Mouse (Mus musculus) hindbrain, embryonic 10.5 days (tissue): ENCODE measurements at regions not wholly inside any gene's neighbourhood (a gene's known extent, or its start where the extent isn't known, plus 50 kb on each side); places are given as distances from the start of the nearest gene placed in this dataset.
A peak's percentile ranks its signal among the peaks of the same experiment; 100 is the strongest.

Source experiments
- DNase-seq: peaks from one replicate; pipeline ENCODE4 v3.0.0-alpha.2; 2017; ENCODE audit warnings: low spot score
- H3K27ac ChIP-seq: fragments of 300-500 bp; sonication (generic); 2 replicates; pipeline ENCODE4 v1.5.1; 2016; ENCODE audit warnings: mild to moderate bottlenecking, moderate library complexity
- H3K27me3 ChIP-seq: fragments of 300-500 bp; sonication (generic); 2 replicates; pipeline ENCODE4 v1.6.1; 2016; ENCODE audit warnings: mild to moderate bottlenecking; ENCODE audit not compliant: poor library complexity, insufficient read depth, severe bottlenecking
- H3K36me3 ChIP-seq: fragments of 300-500 bp; sonication (generic); 2 replicates; pipeline ENCODE4 v1.6.1; 2016; ENCODE audit warnings: mild to moderate bottlenecking, moderate library complexity
- H3K4me1 ChIP-seq: fragments of 300-500 bp; sonication (generic); replicated peaks from 2 replicates; pipeline ENCODE4 v1.6.1; 2016; ENCODE audit warnings: mild to moderate bottlenecking
- H3K4me3 ChIP-seq: fragments of 300-500 bp; sonication (generic); 2 replicates; pipeline ENCODE4 v1.5.1; 2016; ENCODE audit warnings: mild to moderate bottlenecking, moderate library complexity
- H3K9me3 ChIP-seq: fragments of 300-500 bp; sonication (generic); 2 replicates; pipeline ENCODE4 v1.6.1; 2016; ENCODE audit warnings: mild to moderate bottlenecking, moderate library complexity
- WGBS: fragments of 180-500 bp; shearing (Covaris S2); methylation state at CpG from one replicate; pipeline ENCODE4 v1.1.7; 2016; 5-methylcytosine and 5-hydroxymethylcytosine counted together

DNA sequence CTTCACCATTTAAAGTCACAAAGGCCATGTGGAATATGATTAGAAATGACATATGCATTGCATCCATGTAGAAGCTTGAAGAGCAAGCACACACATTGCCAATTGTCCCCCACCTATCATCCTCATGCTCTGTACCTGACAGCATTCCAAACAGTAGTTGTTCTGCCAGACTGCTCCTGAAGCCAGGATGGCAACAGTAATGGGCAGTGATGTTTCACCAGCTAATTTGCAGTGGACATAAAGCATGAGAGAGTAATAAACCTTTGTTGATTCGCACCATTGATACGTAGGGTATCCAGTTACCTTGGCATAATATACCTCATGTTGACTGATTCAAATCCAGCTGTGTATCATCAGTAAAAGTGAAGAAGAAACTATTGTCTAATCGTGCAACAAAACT, 606.5 kb upstream of the Celf2 start:
- no peak for DNase-seq
- H3K4me3 ChIP-seq: no peak overlapping the region
- no peaks in the 10 kb centered on the region for H3K9me3 ChIP-seq
- H3K27me3 ChIP-seq: no peaks in the 10 kb centered on the region
- H3K27ac ChIP-seq: no peak overlapping the region
- peaks cover 7% of the 10 kb centered on the region for H3K4me1 ChIP-seq
- WGBS: 88% methylated on average over 3 of the region's 3 CpGs
- H3K36me3 ChIP-seq: no peaks in the 10 kb centered on the region

DNA sequence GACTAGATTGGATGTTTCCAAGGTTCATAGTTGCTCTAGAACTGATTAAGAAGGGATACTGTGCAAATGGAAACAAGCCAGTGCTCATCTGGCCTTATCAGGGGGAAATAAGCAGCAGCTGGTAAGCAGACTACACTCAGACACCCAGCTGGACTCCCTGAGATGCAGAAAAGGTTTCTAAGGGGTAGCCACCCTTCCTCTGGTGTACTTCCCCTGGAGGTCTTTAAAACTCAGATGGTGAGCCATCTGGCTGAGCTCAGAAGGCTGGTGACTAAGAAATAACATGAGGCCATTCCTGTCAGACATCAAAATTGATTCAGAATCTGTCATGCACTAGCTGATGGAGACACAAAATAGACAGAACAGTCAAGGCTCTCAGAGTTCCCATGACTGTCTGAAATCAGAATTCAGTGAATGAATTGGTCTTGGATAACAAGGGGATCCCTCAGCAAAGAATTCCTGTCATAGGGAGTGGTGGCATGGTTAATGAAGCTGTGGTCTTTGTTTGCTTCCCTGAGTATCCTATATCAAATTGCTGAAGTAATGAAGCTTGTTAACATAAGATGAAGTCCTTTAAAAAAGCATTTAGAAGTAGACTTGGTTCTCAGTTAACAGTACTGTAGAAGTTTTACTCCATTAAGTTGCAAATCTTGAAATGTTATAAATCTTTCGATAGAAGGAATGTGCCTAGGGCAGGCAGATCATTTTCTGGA, 603.2 kb upstream of the Celf2 start:
- peak; percentile 8 for DNase-seq
- WGBS: 87% methylated on average over 1 of the region's 1 CpGs
- peaks cover 7% of the 10 kb centered on the region for H3K4me1 ChIP-seq
- no peak overlapping the region for H3K4me3 ChIP-seq
- H3K9me3 ChIP-seq: no peaks in the 10 kb centered on the region
- H3K36me3 ChIP-seq: no peaks in the 10 kb centered on the region
- no peak overlapping the region for H3K27ac ChIP-seq
- no peaks in the 10 kb centered on the region for H3K27me3 ChIP-seq

DNA sequence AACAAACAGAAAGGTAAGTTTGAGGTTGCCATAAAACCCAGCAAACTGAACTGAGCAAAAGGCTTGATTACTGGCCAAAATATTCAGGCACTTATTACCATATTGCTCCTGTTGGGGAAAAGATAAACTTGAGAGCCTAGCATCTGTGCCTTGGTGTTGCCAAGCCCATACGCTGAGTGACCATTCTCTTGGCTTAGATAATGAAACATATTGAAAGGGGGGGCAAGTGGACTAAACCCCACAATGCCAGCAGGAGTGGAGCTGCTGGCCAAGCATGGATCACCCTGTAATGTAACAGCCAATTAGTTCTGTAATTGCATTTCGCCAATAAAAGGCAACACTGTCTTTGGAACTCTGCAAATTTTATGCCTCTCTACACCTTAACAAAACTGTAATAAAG, 584.8 kb upstream of the Celf2 start:
- Histone ChIP-seq H3K9me3 (no peaks in the 10 kb centered on the region), H3K27ac (no peak overlapping the region), H3K27me3 (no peaks in the 10 kb centered on the region), H3K4me3 (no peak overlapping the region), H3K36me3 (no peaks in the 10 kb centered on the region), H3K4me1 (no peaks in the 10 kb centered on the region)
- no peak for DNase-seq
- WGBS: 90% methylated on average over 2 of the region's 2 CpGs

DNA sequence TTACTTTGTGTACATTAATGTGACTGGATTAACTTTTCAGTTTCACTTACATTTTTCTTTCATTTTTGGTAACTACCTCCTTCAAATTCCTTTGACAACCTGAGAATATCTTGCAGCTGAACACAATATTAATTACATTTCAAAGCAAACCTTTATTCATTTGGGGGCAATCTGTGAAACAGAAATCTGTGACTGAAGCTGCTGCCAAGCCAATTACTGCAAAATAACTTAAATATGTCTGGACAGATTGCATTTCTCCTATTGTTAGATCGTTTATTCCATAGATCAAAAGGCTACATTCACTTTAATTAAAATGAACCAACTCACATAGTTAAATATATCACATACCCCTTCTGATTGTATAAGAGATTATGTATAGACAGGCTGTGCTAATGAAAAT, 558.5 kb upstream of the Celf2 start:
- Histone ChIP-seq H3K4me1 (no peaks in the 10 kb centered on the region), H3K27ac (no peak overlapping the region), H3K36me3 (no peaks in the 10 kb centered on the region), H3K4me3 (no peak overlapping the region), H3K9me3 (no peaks in the 10 kb centered on the region), H3K27me3 (no peaks in the 10 kb centered on the region)
- 88% methylated on average over 1 of the region's 1 CpGs for WGBS
- DNase-seq: no peak

DNA sequence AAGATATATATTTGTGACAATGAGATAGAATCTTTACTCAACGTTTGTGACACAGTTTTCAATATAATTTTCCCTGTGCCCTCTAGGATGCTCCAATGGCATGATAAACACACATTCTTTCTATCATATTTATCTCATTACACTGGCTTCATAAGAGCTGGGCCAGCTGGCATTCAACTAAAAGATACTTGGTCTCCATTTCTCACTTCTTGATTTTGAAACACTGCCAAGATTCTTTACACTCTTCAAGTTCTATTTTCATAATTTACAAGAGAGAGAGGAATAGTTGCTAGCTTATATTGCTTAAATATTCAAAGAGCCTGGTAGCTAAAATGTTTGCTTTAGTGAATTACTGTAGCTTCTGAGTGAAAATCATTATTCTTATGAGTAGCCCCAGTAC, 552.3 kb upstream of the Celf2 start:
- WGBS: 64% methylated on average over 1 of the region's 1 CpGs
- DNase-seq: no peak
- Histone ChIP-seq H3K9me3 (no peaks in the 10 kb centered on the region), H3K4me3 (no peak overlapping the region), H3K4me1 (no peaks in the 10 kb centered on the region), H3K36me3 (no peaks in the 10 kb centered on the region), H3K27ac (no peak overlapping the region), H3K27me3 (no peaks in the 10 kb centered on the region)

DNA sequence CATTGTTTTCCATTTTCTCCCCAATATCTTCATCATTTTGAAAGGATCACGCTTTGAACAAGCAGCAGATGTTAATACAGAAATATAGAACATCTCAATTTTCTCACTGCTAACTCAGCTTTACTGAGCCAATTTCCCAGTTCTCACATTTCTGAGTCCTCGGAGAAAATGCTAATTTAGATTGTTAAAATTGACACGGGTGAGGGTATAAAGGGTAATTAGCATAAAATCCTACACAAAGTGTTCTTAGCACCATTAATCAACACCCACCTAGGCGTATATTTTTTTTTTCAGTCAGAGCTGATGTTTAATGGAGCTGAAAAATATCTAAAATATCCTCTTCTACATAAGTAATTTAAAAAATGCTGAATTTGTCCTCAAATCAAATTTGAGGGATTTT, 519.8 kb upstream of the Celf2 start:
- Histone ChIP-seq H3K27me3 (no peaks in the 10 kb centered on the region), H3K9me3 (no peaks in the 10 kb centered on the region), H3K36me3 (no peaks in the 10 kb centered on the region), H3K27ac (no peak overlapping the region), H3K4me1 (no peaks in the 10 kb centered on the region), H3K4me3 (no peak overlapping the region)
- DNase-seq: no peak
- WGBS: 68% methylated on average over 4 of the region's 4 CpGs

DNA sequence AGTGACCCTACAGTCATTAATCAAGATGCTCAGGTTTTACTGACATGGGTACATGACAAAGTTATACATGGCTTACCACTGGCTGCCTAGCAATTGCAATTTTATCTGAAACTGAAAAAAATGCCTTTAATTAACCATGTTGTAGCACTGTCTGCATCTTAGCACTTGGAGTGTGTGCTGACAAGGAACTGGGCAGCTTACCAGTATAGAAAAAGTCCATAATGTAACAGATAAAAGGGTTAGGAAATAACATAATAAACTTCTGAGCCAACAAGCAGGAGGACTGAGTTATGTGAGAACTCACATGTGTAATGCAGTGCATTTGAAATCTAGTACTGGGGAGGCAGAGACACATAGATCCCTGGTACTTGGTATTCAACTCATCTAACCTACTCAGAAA, 518.2 kb upstream of the Celf2 start:
- H3K36me3 ChIP-seq: no peaks in the 10 kb centered on the region
- no peak overlapping the region for H3K27ac ChIP-seq
- H3K4me3 ChIP-seq: no peak overlapping the region
- H3K27me3 ChIP-seq: no peaks in the 10 kb centered on the region
- H3K9me3 ChIP-seq: no peaks in the 10 kb centered on the region
- DNase-seq: no peak
- no peaks in the 10 kb centered on the region for H3K4me1 ChIP-seq

DNA sequence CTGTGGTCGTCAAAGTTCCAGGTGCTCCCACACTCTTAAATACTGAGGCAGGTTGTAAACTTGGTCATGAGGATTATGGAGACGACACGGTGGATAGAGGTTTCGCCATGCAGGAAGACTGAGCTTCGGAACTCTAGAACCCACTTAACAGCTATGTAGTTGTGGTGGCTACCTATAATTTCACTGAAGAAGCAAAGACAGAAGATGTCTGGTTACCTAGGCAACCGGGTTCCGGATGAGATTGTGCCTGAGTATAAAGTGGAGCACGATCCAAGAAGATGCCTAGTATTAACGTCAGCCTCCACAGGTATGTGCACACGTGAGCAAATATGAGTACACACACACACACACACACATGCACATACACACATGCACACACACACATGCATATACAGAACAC, 517.3 kb upstream of the Celf2 start:
- H3K27ac ChIP-seq: no peak overlapping the region
- WGBS: 96% methylated on average over 10 of the region's 10 CpGs

DNA sequence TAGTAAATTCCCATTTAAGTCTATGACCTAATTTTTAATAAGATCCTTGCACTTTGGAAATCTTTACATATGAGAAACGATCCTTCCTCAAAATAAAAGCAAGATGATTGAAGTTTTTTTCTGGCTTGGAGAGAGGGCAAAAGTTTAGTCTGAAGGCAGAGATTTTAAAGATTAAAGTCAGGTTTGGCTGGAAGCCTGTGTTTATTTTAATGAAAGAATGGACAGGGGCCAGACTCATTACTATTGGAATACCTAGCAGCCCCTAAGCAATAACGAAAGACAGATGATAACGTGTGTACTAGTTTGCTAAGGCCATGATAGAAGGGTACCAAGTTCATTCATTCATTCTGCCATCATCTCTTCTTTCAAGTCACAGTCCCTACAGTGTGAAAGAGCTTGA, 513.3 kb upstream of the Celf2 start:
- H3K36me3 ChIP-seq: no peaks in the 10 kb centered on the region
- H3K27me3 ChIP-seq: no peaks in the 10 kb centered on the region
- DNase-seq: no peak
- no peak overlapping the region for H3K4me3 ChIP-seq
- 87% methylated on average over 3 of the region's 3 CpGs for WGBS
- H3K4me1 ChIP-seq: no peaks in the 10 kb centered on the region
- no peaks in the 10 kb centered on the region for H3K9me3 ChIP-seq
- no peak overlapping the region for H3K27ac ChIP-seq

More for the DNA sequence above, 517.3 kb upstream of the Celf2 start:
- H3K4me1 ChIP-seq: no peaks in the 10 kb centered on the region
- no peaks in the 10 kb centered on the region for H3K27me3 ChIP-seq
- H3K36me3 ChIP-seq: no peaks in the 10 kb centered on the region
- H3K4me3 ChIP-seq: no peak overlapping the region
- DNase-seq: no peak
- no peaks in the 10 kb centered on the region for H3K9me3 ChIP-seq

DNA sequence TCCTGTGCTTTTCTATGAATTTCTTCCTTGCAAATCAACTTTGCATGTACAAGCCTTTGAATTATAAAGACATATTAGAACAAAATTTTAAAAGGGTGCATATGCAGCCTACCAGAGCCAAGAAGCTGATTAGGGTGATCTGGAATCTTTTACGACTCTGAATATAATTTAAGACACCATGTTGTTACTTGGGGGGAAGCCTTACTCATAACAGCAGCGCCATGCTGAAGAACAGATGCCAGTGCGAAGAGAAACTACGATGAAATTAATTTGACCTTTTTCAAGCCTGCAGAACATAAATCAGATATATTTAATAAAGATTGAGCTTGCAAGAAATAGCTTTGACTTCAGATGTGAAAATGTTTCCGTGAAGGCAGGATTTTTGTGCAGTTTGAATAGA, 512.7 kb upstream of the Celf2 start:
- no peaks in the 10 kb centered on the region for H3K36me3 ChIP-seq
- 87% methylated on average over 5 of the region's 5 CpGs for WGBS
- no peak overlapping the region for H3K27ac ChIP-seq
- no peak overlapping the region for H3K4me3 ChIP-seq
- DNase-seq: no peak
- H3K27me3 ChIP-seq: no peaks in the 10 kb centered on the region
- no peaks in the 10 kb centered on the region for H3K9me3 ChIP-seq
- H3K4me1 ChIP-seq: no peaks in the 10 kb centered on the region

DNA sequence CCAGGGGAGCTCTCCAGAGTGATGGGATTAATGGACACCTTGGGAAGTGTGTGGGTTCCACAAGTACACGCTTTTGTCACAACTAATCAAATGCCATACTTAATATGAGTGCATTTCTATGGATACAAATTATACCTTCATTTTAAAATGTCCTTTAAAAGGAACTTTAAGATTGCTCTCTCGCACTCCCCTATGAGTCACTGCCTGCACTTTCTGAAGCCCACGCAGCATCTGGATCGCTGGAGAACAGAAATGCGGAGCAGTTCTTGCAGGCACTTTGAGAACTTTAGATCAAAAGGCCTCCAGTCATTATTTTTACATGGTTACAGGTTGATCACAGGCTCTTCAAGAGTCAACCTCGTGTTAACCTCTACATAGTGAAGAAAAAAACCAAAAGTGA, 503.5 kb upstream of the Celf2 start:
- 85% methylated on average over 6 of the region's 6 CpGs for WGBS
- no peak for DNase-seq
- H3K27ac ChIP-seq: no peak overlapping the region
- H3K4me3 ChIP-seq: no peak overlapping the region
- no peaks in the 10 kb centered on the region for H3K4me1 ChIP-seq
- no peaks in the 10 kb centered on the region for H3K9me3 ChIP-seq
- H3K27me3 ChIP-seq: no peaks in the 10 kb centered on the region
- no peaks in the 10 kb centered on the region for H3K36me3 ChIP-seq

DNA sequence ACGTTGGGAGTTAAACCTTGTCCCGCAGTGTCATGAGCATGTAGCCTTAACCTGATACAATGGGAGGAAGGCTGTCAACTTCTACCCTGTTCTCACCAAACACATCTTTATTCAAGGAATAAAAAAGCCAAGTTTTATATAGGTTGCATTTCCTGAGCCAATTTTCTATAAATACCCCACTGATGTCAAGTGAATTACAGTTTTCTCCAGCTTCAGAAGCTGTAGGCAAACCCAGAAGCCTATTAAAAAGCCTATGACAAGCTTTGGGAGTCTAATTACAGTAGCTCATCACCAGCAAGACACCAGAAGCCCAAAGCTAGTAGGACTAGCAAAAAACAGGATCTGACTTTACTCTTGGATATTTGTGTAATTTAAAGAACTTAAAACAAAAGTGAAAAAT, 490.1 kb upstream of the Celf2 start:
- Histone ChIP-seq H3K27ac (no peak overlapping the region), H3K27me3 (no peaks in the 10 kb centered on the region), H3K36me3 (no peaks in the 10 kb centered on the region), H3K9me3 (no peaks in the 10 kb centered on the region), H3K4me1 (no peaks in the 10 kb centered on the region), H3K4me3 (no peak overlapping the region)
- DNase-seq: no peak
- 84% methylated on average over 2 of the region's 2 CpGs for WGBS

DNA sequence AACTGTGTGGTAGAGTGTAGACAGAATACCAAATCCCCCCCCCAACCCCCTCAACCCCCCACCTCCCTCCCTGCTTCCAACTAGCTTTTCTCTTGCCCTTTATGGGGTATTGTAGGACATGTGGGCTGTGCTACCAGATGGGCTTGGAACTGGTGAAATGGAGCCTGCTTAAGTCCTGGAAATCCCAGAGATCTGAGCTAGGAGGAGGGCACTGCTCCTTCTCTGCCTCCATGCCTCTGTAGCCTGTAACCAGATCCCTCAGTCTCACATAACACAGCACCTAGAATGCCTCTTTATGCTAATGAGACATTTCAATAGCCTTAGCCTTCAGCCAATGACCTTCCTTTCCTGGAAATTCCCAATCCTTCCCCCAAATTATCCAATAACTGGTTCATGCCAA, 465.1 kb upstream of the Celf2 start:
- Histone ChIP-seq H3K27me3 (no peaks in the 10 kb centered on the region), H3K4me1 (no peaks in the 10 kb centered on the region), H3K4me3 (no peak overlapping the region), H3K36me3 (no peaks in the 10 kb centered on the region), H3K9me3 (no peaks in the 10 kb centered on the region), H3K27ac (no peak overlapping the region)
- no peak for DNase-seq

DNA sequence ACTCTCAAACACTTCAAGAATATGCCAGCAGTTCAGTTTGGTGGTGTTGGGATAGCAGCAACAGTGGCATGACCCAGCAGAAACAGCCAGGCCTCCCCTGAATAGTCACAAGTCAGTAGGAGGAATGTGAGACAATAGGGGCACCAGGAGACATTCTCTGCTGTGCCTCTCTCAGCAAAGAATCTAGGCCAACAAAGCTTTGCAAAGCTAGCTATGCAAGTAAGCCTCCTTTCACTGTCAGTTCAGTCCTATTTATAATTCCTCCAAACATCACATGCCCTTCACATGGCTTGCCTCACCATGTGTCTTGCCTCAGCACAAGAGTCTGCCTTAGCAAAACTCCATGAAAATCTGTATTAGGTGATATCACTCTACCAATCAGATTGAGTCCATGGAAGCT, 454.1 kb upstream of the Celf2 start:
- H3K9me3 ChIP-seq: no peaks in the 10 kb centered on the region
- H3K4me3 ChIP-seq: no peak overlapping the region
- H3K27me3 ChIP-seq: no peaks in the 10 kb centered on the region
- H3K36me3 ChIP-seq: no peaks in the 10 kb centered on the region
- H3K27ac ChIP-seq: no peak overlapping the region
- DNase-seq: no peak
- no peaks in the 10 kb centered on the region for H3K4me1 ChIP-seq
